Mouse (Mus musculus): Measurements from ENCODE around the gene Gm10073. TPM values are rescaled to one million over a fixed set of nuclear protein-coding genes. Genes with fewer than 3 reads are reported as not detected.
"Not testable (repeated sequence)": the region's sequence is repeated elsewhere in the genome, so short reads cannot be mapped to it uniquely, and the experiment has no call there.

Gene Gm10073
- polyA plus RNA-seq, 1 experiment from 2014 or later: 6.3 TPM

GRCm38 (mm10) chr8:106574283-106574682 lies 1.0 kb upstream of the Gm10073 start:
- Histone ChIP-seq H3K9ac (replicated peaks) (no peak overlapping the region), H3K4me3 (replicated peaks) (no peak overlapping the region), H3K4me1 (replicated peaks) (0 out of 2 replicates have a peak, but pooled peaks cover 5% of the 10 kb centered on the region), H3K4me2 (no peak overlapping the region), H3K9me3 (no peaks in the 10 kb centered on the region), H3K27ac (no peak overlapping the region), H3K27me3 (no peaks in the 10 kb centered on the region), H3K36me3 (no peaks in the 10 kb centered on the region)
- WGBS: 84% methylated on average over 4 of the region's 4 CpGs
- ATAC-seq (ENCODE audit: insufficient number of reproducible peaks, insufficient read depth, low FRiP score, low TSS enrichment, low read depth): no peak

GRCm38 (mm10) chr8:106572175-106572574 lies 1.1 kb downstream of the Gm10073 start:
- not testable (repeated sequence) for H3K4me3 ChIP-seq (replicated peaks); H3K36me3 ChIP-seq; H3K27me3 ChIP-seq; H3K4me1 ChIP-seq (replicated peaks); H3K4me2 ChIP-seq; H3K9me3 ChIP-seq; ATAC-seq (ENCODE audit: insufficient number of reproducible peaks, insufficient read depth, low FRiP score, low TSS enrichment, low read depth); H3K9ac ChIP-seq (replicated peaks); H3K27ac ChIP-seq
- 60% methylated on average over 1 of the region's 1 CpGs for WGBS

- no peaks in the 10 kb centered on the region for H3K36me3 ChIP-seq
- ATAC-seq (ENCODE audit: insufficient number of reproducible peaks, insufficient read depth, low FRiP score, low TSS enrichment, low read depth): no peak
These were observed 1.6 kb downstream of the Gm10073 start for GRCm38 (mm10) chr8:106571551-106572172.

GRCm38 (mm10) chr8:106570386-106570785 lies 2.9 kb downstream of the Gm10073 start:
- Histone ChIP-seq H3K9me3 (no peaks in the 10 kb centered on the region), H3K9ac (replicated peaks) (no peak overlapping the region), H3K27ac (no peak overlapping the region), H3K4me1 (replicated peaks) (no peaks in the 10 kb centered on the region), H3K27me3 (no peaks in the 10 kb centered on the region), H3K4me3 (replicated peaks) (no peak overlapping the region), H3K4me2 (no peak overlapping the region), H3K36me3 (no peaks in the 10 kb centered on the region)
- WGBS: 51% methylated on average over 4 of the region's 4 CpGs
- ATAC-seq (ENCODE audit: insufficient number of reproducible peaks, insufficient read depth, low FRiP score, low TSS enrichment, low read depth): no peak

More at GRCm38 (mm10) chr8:106571551-106572172, 1.6 kb downstream of the Gm10073 start:
- H3K27ac ChIP-seq: no peak overlapping the region
- no peak overlapping the region for H3K9ac ChIP-seq (replicated peaks)
- no peak overlapping the region for H3K4me3 ChIP-seq (replicated peaks)
- 75% methylated on average over 5 of the region's 5 CpGs for WGBS
- H3K9me3 ChIP-seq: no peaks in the 10 kb centered on the region
- no peaks in the 10 kb centered on the region for H3K27me3 ChIP-seq
- no peak overlapping the region for H3K4me2 ChIP-seq
- no peaks in the 10 kb centered on the region for H3K4me1 ChIP-seq (replicated peaks)

- H3K27ac ChIP-seq: no peak overlapping the region
- no peaks in the 10 kb centered on the region for H3K27me3 ChIP-seq
- no peak overlapping the region for H3K9ac ChIP-seq (replicated peaks)
- H3K9me3 ChIP-seq: no peaks in the 10 kb centered on the region
- ATAC-seq (ENCODE audit: insufficient number of reproducible peaks, insufficient read depth, low FRiP score, low TSS enrichment, low read depth): no peak
- WGBS: 91% methylated on average over 7 of the region's 7 CpGs
- H3K4me2 ChIP-seq: no peak overlapping the region
- no peak overlapping the region for H3K4me3 ChIP-seq (replicated peaks)
- no peaks in the 10 kb centered on the region for H3K4me1 ChIP-seq (replicated peaks)
- H3K36me3 ChIP-seq: no peaks in the 10 kb centered on the region
These were observed 4.3 kb downstream of the Gm10073 start for GRCm38 (mm10) chr8:106569006-106569405.

GRCm38 (mm10) chr8:106563691-106564182 lies 9.5 kb downstream of the Gm10073 start:
- Histone ChIP-seq H3K4me2 (no peak overlapping the region), H3K27me3 (no peaks in the 10 kb centered on the region), H3K4me1 (replicated peaks) (0 out of 2 replicates have a peak, but pooled peaks cover 6% of the 10 kb centered on the region), H3K9me3 (no peaks in the 10 kb centered on the region), H3K9ac (replicated peaks) (no peak overlapping the region), H3K4me3 (replicated peaks) (no peak overlapping the region), H3K36me3 (no peaks in the 10 kb centered on the region; the same call in 1 of the 2 replicates), H3K27ac (0 out of 2 replicates have a peak overlapping the region, but pooled peaks have one; percentile 1)
- 72% methylated on average over 3 of the region's 3 CpGs for WGBS
- no peak for ATAC-seq (ENCODE audit: insufficient number of reproducible peaks, insufficient read depth, low FRiP score, low TSS enrichment, low read depth)

- Histone ChIP-seq H3K4me3 (replicated peaks) (no peak overlapping the region), H3K27me3 (no peaks in the 10 kb centered on the region), H3K4me2 (0 out of 2 replicates have a peak overlapping the region, but pooled peaks have one; percentile 16), H3K4me1 (replicated peaks) (0 out of 2 replicates have a peak, but pooled peaks cover 6% of the 10 kb centered on the region), H3K36me3 (peaks cover 23% of the 10 kb centered on the region), H3K9ac (replicated peaks) (no peak overlapping the region), H3K9me3 (peaks cover 11% of the 10 kb centered on the region; the same call in 1 of the 2 replicates), H3K27ac (no peak overlapping the region)
- ATAC-seq (ENCODE audit: insufficient number of reproducible peaks, insufficient read depth, low FRiP score, low TSS enrichment, low read depth): no peak; the same call in 1 of the 2 replicates
- WGBS: 24% methylated on average over 21 of the region's 21 CpGs
These were observed 12.0 kb downstream of the Gm10073 start for GRCm38 (mm10) chr8:106561097-106561865.

GRCm38 (mm10) chr8:106559844-106560243 lies 13.4 kb downstream of the Gm10073 start:
- no peak overlapping the region for H3K9ac ChIP-seq (replicated peaks)
- 48% methylated on average over 9 of the region's 9 CpGs for WGBS

GRCm38 (mm10) chr8:106556068-106556645 lies 17.1 kb downstream of the Gm10073 start:
- Histone ChIP-seq H3K9ac (replicated peaks) (no peak overlapping the region), H3K4me2 (no peak overlapping the region), H3K36me3 (peaks cover 72% of the 10 kb centered on the region), H3K9me3 (peaks cover 18% of the 10 kb centered on the region; the same call in 1 of the 2 replicates), H3K27ac (no peak overlapping the region), H3K27me3 (no peaks in the 10 kb centered on the region), H3K4me1 (replicated peaks) (0 out of 2 replicates have a peak, but pooled peaks cover under 1% of the 10 kb centered on the region), H3K4me3 (replicated peaks) (no peak overlapping the region)
- ATAC-seq (ENCODE audit: insufficient number of reproducible peaks, insufficient read depth, low FRiP score, low TSS enrichment, low read depth): no peak
- 57% methylated on average over 6 of the region's 7 CpGs for WGBS

More at GRCm38 (mm10) chr8:106559844-106560243, 13.4 kb downstream of the Gm10073 start:
- Histone ChIP-seq H3K27me3 (no peaks in the 10 kb centered on the region), H3K36me3 (peaks cover 35% of the 10 kb centered on the region), H3K4me2 (no peak overlapping the region), H3K27ac (no peak overlapping the region), H3K4me1 (replicated peaks) (0 out of 2 replicates have a peak, but pooled peaks cover 6% of the 10 kb centered on the region), H3K4me3 (replicated peaks) (no peak overlapping the region), H3K9me3 (peaks cover 11% of the 10 kb centered on the region; the same call in 1 of the 2 replicates)
- no peak for ATAC-seq (ENCODE audit: insufficient number of reproducible peaks, insufficient read depth, low FRiP score, low TSS enrichment, low read depth)

- no peak overlapping the region for H3K9ac ChIP-seq (replicated peaks)
- H3K27me3 ChIP-seq: no peaks in the 10 kb centered on the region
- 95% methylated on average over 5 of the region's 5 CpGs for WGBS
- H3K36me3 ChIP-seq: peaks cover 94% of the 10 kb centered on the region
- no peak overlapping the region for H3K27ac ChIP-seq
- ATAC-seq (ENCODE audit: insufficient number of reproducible peaks, insufficient read depth, low FRiP score, low TSS enrichment, low read depth): no peak
- no peak overlapping the region for H3K4me2 ChIP-seq
- H3K9me3 ChIP-seq: peaks cover 18% of the 10 kb centered on the region; the same call in 1 of the 2 replicates
- peaks cover 7% of the 10 kb centered on the region; the same call in 1 of the 2 replicates for H3K4me1 ChIP-seq (replicated peaks)
- H3K4me3 ChIP-seq (replicated peaks): no peak overlapping the region
These were observed 19.2 kb downstream of the Gm10073 start for GRCm38 (mm10) chr8:106554011-106554410.

GRCm38 (mm10) chr8:106550906-106551305 lies 22.4 kb downstream of the Gm10073 start:
- Histone ChIP-seq H3K9me3 (peaks cover 7% of the 10 kb centered on the region; the same call in 1 of the 2 replicates), H3K4me3 (replicated peaks) (no peak overlapping the region), H3K9ac (replicated peaks) (no peak overlapping the region), H3K27me3 (no peaks in the 10 kb centered on the region), H3K4me1 (replicated peaks) (peaks cover 22% of the 10 kb centered on the region), H3K27ac (no peak overlapping the region; the same call in 1 of the 2 replicates), H3K36me3 (peaks cover 89% of the 10 kb centered on the region), H3K4me2 (no peak overlapping the region)
- WGBS: 95% methylated on average over 1 of the region's 1 CpGs
- ATAC-seq (ENCODE audit: insufficient number of reproducible peaks, insufficient read depth, low FRiP score, low TSS enrichment, low read depth): no peak

Data from limb, embryonic 12.5 days (tissue).